Mouse (Mus musculus) cortical plate, adult 2 months (tissue): ENCODE results near the gene Lrp1. TPM values are rescaled to one million over a fixed set of nuclear protein-coding genes. Genes with fewer than 3 reads are reported as not detected.

Source experiments
- H3K27ac ChIP-seq: fragments of 200-500 bp; 2 replicates; pipeline ENCODE4 v1.5.1; 2012; ENCODE audit warnings: low read length, control low read depth, inconsistent platforms; ENCODE audit not compliant: insufficient read depth
- H3K4me1 ChIP-seq: fragments of 200-500 bp; 2 replicates; pipeline ENCODE4 v1.6.1; 2011; ENCODE audit warnings: low read length; ENCODE audit not compliant: control insufficient read depth, insufficient read depth
- H3K4me3 ChIP-seq: fragments of 200-500 bp; 2 replicates; pipeline ENCODE4 v1.5.1; 2011; ENCODE audit warnings: mild to moderate bottlenecking, low read length, control low read depth; ENCODE audit not compliant: insufficient read depth
- CTCF ChIP-seq: fragments of 200-500 bp; IDR thresholded peaks from 2 replicates; pipeline ENCODE4 v1.5.1; 2011; ENCODE audit warnings: mild to moderate bottlenecking, control low read depth, low read length; ENCODE audit not compliant: insufficient read depth; ENCODE audit errors: extremely low read depth
- POLR2A ChIP-seq: fragments of 200-500 bp; IDR thresholded peaks from 2 replicates; pipeline ENCODE4 v1.6.1; 2011; ENCODE audit warnings: mild to moderate bottlenecking, low read length, control low read depth; ENCODE audit not compliant: insufficient read depth; ENCODE audit errors: extremely low read depth
- polyA plus RNA-seq: library from polyadenylated mRNA; depleted of rRNA; stranded (reverse); fragments of >200 nt; gene quantifications from 2 replicates; pipeline ENCODE4 v1.2.3, GENCODE M21; 2012

Lrp1 gene
- polyA plus RNA-seq, 1 experiment, result 294 TPM

DNA sequence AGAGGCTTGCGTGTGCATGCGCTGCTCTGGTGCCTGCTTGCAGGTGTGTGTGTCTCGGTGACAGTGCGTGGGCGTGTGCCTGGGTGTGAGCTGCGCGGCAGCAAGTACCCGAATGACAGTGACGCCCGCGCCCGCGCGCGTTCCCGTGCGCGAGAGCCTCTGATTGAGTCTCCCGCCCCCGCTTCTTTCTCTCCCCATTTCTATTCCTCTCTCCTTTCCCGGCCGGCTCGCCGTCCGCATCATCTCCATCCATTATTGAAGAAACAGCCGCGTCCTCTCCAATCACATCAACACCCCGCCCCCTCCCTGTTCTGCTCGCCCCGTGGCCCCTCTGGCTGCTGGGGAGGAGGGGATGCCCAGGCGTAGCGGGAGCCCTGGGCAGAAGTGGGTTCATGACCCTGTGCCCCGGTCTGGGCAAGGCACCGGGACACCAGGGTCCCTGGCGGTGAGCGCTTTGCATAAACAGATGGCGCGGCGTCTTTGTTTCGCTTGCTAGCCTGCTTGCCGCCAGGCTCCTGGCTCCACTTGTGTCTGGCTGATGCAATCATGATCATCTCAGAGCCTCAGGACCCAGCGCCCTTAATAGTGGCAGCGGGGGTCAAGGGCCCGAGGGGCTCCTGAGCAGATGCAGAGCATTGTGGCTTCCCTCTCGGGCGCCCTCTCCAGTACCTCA lies 109.2 kb downstream of the Lrp1 start:
- TF ChIP-seq POLR2A (peak; percentile 15; the same call in 1 of the 2 replicates), CTCF (no peak)
- peaks cover 7% of the 10 kb centered on the region for H3K4me1 ChIP-seq
- H3K4me3 ChIP-seq, result peak overlapping the region; percentile 34
- peak overlapping the region; percentile 93 for H3K27ac ChIP-seq

DNA sequence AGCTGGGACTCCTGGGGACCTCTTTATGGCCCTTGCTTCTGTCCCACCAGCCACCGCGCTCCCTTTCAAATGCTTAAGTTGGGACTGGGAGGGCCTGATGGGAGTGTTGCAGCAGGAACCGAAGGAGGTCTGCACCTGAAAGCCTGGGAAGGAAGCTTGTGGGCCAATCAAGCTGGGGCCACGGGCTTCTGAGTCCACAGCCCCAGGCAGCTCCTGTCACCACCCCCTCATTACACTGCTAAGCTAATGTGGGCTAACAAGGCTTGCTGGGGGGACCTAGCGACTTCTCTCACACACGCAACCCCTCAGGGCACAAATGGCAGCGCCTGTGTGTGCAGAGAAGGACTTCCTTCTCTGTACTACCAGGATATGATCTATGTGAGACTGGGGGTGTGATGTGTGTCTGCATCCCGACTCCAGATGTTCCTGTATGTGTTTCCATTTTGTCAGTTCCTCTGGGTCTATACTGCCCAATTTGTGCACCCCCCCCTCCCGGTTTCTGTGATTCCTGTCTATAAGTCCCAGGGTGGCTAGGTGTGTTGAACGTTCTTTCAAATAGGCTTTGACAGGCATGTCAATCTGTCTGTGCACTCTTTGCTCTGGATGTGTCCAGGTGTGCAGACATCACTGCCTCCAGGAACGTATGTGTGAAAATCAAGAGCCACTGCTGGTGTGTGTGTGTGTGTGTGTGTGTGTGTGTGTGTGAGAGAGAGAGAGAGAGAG lies 109.9 kb downstream of the Lrp1 start:
- Histone ChIP-seq H3K4me3 (peak overlapping the region; percentile 34), H3K4me1 (peaks cover 7% of the 10 kb centered on the region), H3K27ac (peak overlapping the region; percentile 75)
- TF ChIP-seq CTCF (no peak), POLR2A (no peak)

DNA sequence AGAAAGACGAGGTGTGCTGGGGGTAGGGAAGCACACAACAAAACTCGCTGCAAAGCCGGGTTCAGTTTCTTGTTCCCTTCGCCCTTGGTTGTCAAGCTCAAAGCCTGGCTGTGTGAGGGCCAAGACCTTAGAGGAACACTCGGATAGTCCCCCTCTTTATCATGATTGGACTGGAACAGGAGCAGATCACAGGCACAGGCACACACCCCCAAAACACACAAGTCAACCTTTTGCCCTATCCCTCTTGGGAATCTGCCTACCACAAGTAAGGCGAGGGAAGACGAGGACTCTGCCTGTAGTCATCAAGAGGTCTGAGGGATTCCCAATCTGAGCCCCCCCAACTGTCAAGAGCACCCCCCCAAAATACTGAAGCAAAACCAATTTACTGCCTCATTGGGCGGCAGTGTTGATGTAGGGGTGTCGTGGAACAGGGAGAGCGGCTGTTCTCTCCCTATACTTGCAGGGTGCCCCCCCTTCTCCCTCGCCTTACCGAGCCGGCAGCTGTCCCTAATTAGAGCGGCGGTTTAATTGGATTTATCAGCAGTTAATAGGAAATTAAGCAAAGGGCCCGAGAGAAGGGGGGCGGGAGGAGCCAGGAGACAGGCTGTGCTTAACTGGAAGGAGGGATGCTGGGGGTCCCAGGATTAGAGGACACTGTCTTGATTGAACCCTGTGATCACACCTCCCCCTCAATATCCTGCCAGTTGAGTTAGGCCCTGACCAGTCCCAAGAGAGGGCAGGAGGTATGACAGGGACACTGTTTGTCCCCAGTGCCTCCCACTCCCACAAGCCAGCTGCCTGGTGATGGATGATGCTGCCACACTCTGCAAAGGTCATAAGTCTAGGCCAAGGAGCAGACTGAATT lies 110.9 kb downstream of the Lrp1 start:
- peaks cover 7% of the 10 kb centered on the region for H3K4me1 ChIP-seq
- TF ChIP-seq CTCF (no peak), POLR2A (no peak)
- H3K4me3 ChIP-seq, result no peak overlapping the region; the same call in 1 of the 2 replicates
- no peak overlapping the region; the same call in 1 of the 2 replicates for H3K27ac ChIP-seq

DNA sequence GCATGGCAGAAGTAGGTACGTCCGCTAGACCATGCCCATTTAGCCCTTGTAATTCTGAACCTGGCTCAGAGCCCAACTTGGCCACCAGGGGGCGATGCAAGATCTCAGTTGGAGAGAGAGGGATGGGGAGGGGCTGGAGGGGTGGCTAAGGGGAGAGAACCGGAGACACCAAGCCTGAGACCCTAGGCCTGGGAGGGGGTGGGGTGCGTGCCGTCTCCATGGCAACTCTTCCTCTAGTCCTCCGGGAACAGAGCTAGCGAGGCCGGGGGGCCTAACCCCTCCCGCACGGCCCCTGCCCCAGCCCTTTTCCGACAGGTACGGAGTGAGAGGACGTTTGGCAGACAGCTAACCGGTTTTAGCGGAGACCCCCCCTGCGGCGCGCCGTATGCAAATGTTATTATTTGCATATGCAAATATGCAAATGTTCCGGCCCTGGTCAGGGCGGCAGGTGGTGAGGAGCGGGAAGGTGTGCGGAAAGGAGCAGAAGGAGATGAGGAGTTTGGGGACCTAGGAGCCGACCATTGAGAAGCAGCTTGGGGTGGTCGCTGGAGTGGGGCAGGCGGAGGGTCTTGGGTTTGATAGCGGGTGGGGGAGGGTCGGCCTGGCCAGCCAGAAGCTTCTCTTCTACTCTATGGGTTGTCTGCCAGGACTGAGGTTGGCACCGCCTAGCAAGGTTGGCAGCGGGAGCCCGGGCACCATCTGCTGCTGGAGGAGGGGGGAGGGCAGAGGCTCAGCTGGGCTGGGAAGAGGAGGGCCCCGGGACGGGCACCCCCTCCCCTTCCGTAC lies 111.7 kb downstream of the Lrp1 start:
- H3K27ac ChIP-seq, result no peak overlapping the region
- peaks cover 7% of the 10 kb centered on the region for H3K4me1 ChIP-seq
- TF ChIP-seq CTCF (peak; percentile 65), POLR2A (no peak)
- H3K4me3 ChIP-seq, result peak overlapping the region; percentile 16; the same call in 1 of the 2 replicates

DNA sequence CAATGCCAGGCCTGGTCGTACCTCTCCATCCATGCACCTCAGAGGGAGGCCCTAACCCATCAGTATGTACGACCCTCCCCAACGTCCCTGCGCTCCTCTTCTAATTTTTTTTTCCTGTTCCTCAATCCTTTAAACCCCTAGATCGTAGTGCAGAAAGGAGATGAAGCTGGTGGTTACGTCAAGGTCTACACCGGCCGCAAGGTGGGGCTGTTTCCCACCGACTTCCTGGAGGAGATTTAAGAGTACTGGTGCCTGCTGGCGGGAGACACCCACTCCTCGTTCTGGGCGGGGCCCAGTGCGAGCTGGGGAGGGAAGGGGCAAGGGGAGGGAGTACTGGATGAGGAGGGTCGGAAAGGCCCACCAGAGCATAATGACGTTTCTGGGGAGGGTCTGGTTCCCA lies 112.7 kb downstream of the Lrp1 start:
- Histone ChIP-seq H3K27ac (no peak overlapping the region), H3K4me3 (no peak overlapping the region), H3K4me1 (peaks cover 7% of the 10 kb centered on the region)
- peak; percentile 65 for TF ChIP-seq CTCF
- no peak for TF ChIP-seq POLR2A

DNA sequence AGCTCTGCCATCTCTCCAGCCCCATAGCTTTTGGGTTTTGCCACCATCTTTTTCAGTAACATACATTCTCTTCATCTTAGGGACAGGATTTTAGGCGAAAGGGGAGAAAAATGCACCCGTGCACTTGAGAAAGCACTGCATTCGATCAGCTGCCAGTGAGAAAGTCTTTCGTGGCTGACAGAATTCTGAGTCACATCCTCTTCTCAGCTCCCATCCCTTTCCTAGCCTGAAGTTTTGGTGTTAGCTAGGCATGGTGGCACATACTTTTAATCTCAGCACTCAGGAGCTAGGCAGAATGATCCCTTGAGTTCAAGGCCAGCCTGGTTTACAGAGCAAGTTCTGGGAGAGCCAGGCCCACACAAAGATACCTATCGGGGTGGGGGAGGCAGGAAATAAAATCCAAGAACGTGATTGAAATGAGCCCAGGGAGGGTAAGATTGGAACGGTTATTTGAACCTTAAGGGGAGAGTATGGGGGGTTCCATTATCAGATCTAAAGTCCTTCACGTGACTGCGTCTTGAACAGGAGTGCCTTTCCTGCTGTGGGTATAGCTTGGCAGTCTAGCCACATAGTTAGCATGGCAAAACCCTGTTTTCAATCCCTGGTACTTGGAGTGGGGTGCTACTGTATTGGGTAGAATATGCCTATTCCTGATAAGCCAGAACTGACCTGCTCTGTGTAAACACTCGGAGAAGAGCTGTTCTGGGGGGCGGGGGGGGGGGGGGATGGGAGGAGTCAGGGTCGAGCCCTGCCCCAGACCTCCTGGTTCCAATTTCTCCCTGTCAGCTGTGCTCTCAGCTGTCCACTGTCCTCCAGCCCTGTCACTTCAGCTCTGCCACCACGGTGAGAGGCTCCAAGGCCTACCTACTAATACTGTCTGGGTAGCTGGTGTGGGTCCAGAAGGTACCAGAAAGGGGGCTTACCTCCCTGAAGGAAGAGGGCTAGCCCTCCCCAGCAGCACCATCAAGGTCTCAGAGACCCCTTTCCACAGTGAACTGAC lies 119.8 kb downstream of the Lrp1 start, which contains the start of gene Stac3:
Stac3 (plus strand) TSS at position 793 of the 1,000 bp plus-strand sequence.
- H3K4me1 ChIP-seq, result peaks cover 1% of the 10 kb centered on the region; the same call in 1 of the 2 replicates
- TF ChIP-seq CTCF (no peak), POLR2A (no peak)
- H3K4me3 ChIP-seq, result no peak within 1 kb of the TSS
- H3K27ac ChIP-seq, result no peak within 1 kb of the TSS

DNA sequence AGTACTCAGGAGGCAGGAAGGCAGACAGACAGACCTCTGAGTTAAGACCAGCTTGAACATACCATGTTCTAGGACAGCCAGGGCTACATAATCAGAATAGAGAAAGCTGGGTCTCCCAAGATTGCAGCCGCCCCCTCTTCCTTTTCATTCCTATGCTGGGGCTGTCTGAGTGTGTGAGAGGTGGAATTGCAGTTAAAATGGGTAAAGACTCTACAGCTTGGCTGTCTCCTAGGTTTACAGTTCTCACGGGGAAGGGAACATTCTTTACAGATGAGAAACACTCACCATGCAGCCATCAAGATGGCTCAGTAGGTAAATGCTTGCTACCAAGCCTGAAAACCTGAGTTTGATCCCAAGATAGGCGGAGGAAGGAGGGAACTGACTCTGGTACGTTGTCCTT lies 120.9 kb downstream of the Lrp1 start:
- H3K4me3 ChIP-seq, result no peak overlapping the region
- TF ChIP-seq CTCF, result no peak
- no peak for TF ChIP-seq POLR2A
- H3K27ac ChIP-seq, result no peak overlapping the region
- H3K4me1 ChIP-seq, result peaks cover 1% of the 10 kb centered on the region; the same call in 1 of the 2 replicates

DNA sequence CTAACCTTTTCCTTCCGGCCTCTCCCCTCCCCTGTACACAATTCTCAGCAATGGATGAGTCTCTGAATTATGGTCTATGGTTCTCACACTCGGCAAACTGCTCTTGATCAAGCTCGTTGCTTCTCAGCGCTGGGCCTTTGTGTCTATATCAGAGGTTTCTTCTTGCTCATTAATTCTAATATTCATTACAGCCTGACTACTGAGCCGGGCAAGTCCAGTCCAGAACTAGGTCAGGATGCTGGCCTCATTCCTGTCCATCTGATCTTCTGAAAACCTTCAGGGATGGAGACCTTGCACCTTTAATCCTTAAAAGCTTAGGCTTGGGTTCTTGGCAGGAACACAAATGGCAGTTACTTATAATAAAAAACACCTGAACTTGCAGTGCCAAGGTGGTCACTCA lies 121.4 kb downstream of the Lrp1 start:
- H3K4me1 ChIP-seq, result peaks cover 1% of the 10 kb centered on the region; the same call in 1 of the 2 replicates
- no peak for TF ChIP-seq CTCF
- no peak for TF ChIP-seq POLR2A
- no peak overlapping the region for H3K27ac ChIP-seq
- no peak overlapping the region for H3K4me3 ChIP-seq
